Mouse (Mus musculus): ENCODE measurements around the gene 1110032A03Rik.
A peak's percentile ranks its signal among the peaks of the same experiment; 100 is the strongest.

The 1110032A03Rik gene

DNA sequence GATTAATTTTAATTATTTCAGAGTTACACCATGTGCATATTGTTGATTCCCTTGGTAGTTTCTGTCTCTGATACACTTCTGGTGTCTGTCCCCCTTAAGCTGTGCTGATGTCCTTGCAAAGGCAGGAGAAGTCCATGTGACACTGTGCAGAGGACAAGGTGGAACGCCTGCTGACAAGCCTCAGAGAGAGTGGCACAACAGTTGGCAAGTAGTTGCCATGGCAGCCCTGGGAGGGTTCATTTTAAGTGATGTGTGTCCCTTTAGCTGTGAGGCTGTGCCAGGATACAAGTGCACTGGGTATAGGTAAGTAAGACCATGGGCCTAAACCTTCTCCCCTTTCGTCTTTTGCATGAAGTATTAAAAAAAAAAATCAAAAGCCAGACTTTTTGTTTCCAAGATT lies 5.3 kb downstream of the 1110032A03Rik start:
- DNase-seq (ENCODE audit: low spot score) = no peak

DNA sequence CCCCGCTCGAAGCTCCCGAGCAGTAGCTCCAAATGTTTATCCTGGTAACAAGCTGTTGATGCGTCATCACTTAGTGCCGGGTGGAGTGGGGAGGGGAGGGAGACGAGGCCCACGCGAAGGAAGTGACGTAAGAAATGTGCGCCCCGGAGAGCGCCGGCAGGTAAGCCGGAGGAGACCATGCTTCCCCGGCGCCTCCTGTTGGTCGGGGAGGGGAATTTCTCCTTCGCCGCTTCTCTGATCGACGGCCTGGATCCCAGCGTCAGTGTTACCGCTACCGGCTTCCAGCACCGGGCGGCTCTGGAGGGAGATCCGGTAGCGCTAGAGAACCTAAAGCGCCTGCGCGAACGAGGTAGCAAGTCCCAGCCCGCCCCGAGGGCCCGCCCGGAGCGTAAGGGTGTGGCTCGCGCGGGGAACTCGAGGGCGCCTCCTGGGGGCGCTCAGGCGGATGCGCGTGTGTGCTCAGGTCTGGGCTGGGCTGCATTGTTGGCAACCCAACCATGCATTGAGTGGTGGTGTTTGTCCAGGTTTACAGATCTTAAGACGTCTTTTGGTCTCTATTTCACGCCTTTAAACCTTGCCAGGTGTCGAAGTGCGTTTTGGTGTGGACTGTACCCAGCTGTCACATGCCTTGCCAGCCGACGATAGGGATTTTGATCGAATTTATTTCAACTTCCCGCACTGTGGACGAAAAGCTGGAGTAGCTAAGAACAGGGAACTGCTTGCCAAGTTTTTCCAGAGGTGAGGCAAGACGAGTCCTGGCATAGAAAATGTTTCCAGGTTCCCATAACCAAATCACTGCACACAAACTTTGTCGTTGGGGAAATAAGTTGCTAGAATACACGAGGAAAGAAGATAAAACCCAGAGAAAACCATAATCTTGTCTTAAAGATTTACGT lies 7.0 kb downstream of the 1110032A03Rik start, which contains the start of gene Fdxacb1:
Gene Fdxacb1 (plus strand): TSS at position 130 of the 896 bp plus-strand sequence.
- DNase-seq (ENCODE audit: low spot score) = peak; percentile 97

DNA sequence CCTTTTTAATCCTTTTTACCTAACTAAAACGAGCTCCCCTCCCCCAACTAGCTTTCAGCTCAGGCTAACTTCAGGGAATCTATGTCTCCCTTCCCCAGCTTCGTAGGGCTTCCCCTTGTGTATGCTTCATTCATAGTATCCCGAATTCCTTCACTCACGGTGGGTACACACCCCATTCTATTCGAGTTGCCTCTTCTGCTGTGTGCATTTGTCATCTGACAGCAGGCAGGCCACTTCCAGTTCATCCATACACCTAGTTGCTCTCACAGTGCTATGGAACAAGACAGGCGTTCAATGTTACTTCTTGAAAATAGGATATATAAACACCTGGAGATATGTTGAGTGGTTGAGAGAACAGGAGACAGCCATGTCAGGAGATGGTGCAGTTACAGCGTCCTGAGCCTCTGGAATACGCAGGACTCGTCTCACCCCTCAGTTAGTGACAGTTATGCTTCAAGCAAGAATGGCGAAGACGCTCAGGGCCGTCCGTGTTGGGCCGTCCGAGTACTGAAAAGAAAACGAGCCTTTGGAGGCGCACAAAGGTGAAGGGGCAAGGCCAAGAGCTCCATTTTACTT lies 7.7 kb downstream of the 1110032A03Rik start:
- no peak for DNase-seq (ENCODE audit: low spot score)

DNA sequence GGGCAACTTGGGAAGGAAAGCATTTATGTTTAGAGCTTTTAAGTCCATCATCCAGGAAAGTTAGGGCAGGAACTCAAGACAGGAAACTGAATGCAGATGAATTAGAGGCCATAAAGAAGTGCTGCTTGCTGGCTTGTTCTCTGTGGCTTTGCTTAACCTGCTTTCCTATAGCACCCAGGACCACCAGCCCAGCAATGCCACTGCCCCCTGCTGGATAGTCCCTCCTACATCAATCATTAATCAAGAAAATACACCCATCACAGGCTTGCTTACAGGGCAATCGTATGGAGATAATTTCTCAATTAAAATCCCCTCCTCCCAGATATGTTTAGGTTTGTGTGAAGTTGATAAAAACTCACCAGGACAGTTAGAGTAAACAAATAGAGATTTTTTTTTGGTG lies 12.0 kb downstream of the 1110032A03Rik start:
- no peak for DNase-seq (ENCODE audit: low spot score)

DNA sequence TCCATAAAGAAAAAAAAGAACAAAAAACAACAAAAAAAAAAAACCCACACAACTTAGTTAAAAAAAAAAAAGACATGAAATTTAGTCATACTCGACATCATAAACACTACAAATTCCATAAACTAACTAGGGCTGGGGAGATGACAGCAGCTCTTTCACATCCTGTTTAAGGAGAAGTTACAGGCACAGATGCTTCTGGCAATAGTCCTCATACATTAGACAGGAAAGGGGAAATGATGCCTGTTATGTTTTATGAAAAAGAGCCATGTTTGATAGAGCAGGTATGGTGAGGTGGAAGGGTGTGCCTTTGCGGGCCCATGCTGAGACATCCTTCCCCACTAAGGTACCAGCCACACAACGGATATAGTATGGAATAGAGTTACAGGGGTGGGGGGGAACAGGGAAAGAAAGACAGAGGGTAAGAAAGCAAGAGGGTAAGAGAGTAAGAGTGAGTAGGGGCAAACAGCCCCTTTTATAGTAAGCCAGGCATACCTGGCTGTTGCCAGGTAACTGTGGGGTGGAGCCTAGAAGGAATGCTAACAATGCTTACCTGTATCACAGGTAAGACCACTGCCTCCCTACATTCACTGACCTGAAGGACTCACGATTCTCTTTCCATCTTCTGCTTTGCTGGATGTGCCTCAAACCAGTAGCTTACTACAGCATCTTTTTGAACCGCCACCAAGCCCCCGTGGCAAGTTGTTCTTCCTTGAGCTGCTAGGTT lies 13.6 kb downstream of the 1110032A03Rik start:
- no peak for DNase-seq (ENCODE audit: low spot score)

DNA sequence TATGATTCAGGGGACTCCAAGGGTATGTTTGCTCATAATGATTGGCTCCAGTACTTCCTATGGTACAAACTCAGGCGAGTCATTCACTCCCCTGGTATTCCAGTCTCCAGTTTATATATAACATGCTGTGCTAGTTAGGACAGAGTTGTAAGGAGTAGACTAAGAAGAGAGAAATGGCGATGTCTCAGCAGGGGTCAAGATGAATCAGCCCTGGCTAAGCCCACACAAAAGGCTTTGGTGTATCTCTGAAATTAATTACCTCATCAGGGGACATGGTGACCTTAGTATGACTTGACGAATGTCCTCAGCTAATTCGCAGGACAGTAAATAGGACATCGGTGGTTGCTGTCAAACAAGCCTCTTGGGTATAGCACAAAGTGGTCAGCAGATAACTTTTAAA lies 18.6 kb downstream of the 1110032A03Rik start:
- no peak for DNase-seq (ENCODE audit: low spot score)

DNA sequence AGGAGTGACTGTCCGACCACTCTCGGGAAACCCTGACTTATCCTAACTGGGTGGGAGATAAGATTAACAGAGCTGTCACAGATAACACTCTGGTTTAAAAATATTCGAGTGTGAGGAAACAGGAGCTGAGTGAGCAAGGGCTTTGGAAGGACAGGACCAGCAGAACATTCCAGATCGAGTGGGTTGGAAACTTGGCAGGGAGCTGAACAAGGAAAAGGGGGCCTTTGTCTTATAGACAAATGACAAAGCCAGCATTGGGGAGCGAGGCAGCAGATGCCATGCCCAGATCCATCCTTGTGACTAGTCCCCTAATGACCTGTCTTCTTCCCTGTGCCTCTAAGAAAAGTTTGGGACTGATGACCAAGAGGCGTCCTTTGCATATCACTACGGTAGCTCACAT lies 21.4 kb downstream of the 1110032A03Rik start:
- DNase-seq (ENCODE audit: low spot score) = no peak

DNA sequence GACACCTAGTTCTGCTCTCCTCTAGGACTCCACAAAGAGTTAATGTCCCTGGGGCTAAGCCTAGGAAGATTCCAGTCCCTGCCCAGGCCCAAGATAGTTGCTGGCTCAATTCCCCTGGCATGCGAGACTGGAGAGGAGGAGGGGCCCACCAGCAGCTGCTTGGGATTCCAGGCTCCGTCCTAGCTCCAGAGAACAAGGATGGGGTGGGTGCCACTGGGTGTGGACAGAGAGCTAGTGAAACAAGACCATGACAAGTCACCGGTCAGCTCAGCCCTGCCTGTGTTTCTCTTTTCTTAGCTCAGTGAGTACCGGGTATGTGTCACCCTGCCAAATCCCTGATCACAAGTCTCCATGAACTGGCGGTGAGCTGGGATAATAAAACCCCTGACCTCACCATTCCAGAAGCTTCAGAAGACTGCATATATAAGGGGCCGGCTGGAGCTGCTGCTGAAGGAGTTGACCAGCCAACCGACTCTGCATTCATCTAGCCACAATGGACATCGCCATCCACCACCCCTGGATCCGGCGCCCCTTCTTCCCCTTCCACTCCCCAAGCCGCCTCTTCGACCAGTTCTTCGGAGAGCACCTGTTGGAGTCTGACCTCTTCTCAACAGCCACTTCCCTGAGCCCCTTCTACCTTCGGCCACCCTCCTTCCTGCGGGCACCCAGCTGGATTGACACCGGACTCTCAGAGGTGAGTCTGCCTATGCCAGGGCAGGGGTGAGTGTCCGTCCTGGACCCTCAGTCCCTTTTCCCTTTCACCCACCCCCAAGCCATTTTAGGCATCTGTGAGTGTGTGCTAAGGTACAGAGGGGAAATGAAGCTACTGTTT lies 22.3 kb downstream of the 1110032A03Rik start:
- DNase-seq (ENCODE audit: low spot score) = peak; percentile 65

DNA sequence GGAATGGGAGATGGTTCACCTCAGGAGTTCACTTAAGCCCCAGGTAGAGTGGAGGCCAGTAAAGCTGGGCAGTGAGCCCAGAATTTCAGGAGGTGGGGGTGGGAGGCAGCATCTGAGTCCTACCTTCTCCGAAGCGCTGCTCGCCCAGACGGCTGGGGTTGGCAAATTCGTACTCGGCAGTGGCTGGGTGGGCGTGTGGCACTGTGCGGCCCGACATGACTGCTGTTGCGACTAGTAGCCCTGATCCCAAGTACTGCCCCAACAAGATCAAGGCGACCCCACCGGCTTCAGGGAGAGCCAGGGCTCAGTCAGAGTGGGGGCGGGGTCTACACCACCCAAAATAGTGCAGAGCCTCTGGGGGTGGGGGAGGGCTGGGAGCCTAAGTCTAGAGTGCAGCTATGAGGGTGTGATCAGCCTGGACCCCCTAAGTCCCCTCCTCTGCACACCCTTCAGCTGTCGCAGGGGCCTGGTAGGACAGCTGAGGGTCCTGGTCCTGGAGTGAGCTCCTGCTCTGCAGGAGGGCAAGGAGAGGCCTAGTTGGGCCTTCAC lies 23.2 kb downstream of the 1110032A03Rik start, which contains the start of gene Hspb2:
Gene Hspb2 (minus strand): TSS at position 301 of the 549 bp plus-strand sequence.
- no peak for DNase-seq (ENCODE audit: low spot score)

DNA sequence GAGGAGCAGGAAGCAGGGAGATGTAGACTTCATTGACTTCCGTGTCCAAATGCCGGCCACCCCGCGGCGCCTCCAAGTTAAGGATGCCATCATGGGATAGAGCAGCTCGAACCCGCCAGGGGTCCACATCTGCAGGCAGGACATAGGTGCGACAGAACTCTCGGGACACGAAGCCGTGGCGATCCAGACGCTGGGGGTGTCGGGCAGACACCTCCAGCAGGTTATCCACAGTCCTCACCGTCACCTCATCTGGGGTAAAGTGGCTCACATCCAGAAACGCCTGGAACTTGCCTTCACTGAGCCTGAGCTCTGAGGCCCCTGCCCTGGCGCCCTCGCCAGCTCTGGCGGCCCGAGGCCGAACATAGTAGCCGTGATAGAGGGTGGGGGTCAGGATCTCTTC lies 24.0 kb downstream of the 1110032A03Rik start, which contains the start of gene Cryab:
Gene Cryab (plus strand): TSS at position 3 of the 400 bp plus-strand sequence.
- no peak for DNase-seq (ENCODE audit: low spot score)

DNA sequence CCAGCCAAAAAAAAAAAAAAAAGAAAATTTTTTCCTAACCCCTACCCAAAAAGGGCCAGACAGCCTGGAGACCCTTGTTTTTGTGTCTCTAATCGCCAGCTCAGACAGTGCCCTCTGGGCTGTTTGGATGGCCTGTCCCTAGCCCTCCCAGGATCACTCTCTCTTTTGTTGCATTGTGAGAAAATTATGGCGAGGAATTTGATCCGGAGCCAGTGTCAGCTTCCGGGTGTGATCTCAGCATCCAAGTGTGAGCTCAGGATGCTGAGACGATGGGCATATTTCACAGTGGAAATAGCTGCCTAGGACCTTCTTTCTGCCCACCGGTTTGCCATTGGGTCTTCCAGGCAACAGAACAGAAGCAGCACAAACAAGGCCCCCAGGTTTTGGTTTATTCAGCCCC lies 24.6 kb downstream of the 1110032A03Rik start:
- DNase-seq (ENCODE audit: low spot score) = no peak

DNA sequence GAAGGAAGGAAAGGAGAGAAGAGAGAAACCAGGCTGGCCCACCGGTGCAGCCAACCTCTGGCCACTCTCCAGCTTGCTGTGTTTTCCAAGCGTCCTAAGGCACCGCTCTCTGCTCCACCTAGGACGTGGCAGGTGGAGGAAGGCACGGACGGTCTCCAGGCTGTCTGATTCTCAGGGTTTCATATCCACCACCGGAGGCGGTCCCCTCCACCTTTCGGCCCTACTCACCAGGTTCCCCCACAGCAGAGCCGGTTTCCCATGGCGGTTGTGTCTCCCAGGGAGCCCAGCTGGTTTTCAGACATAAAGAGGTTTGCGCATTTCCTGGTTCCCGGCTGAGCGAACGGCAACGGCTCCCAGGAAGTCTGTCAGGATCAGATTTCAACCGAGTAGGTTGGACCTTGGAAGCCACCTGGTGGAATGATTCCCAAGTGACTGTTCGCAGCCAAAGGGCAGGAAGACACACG lies 29.1 kb downstream of the 1110032A03Rik start, which contains the start of gene 2310030G06Rik:
Gene 2310030G06Rik (minus strand): TSS at position 323 of the 464 bp plus-strand sequence.
- no peak for DNase-seq (ENCODE audit: low spot score)

DNA sequence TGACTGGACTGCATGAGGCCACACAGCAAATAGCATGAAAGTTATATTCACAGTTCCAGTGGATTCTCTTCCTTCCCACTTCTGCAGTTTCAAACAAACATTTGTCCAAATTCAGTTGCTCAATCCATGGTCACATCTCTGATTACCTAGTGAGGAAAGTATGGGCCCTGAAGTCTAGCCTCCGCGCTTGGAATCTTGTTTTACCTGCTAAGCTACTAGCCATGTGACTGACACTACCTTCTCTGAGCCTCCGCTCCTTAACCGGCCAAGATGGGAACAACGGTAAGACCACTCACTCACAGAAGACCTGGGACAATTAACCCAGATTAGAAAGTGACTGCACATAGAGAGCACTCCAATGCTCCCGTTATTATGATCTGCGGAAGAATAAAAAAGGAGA lies 29.5 kb downstream of the 1110032A03Rik start:
- no peak for DNase-seq (ENCODE audit: low spot score)

DNA sequence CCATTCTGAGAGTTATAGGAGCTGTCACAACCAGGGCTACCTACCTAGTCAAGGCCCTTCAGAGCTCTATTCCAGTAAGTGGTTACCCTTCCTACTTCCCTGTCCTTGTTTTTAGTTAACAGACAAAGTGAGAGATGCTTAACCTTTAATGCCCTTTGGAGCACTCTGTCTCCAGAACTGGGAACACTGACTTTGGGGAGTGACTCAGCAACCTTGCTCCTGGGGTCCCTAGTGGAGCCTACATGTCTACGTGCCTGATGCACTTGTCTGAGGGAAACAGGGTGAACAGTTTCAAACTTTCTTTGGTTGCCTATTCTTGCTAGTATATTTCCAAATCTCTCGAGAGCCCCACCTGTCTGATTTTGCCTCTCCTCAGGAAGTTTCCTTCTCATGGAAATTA lies 32.6 kb downstream of the 1110032A03Rik start:
- no peak for DNase-seq (ENCODE audit: low spot score)

DNA sequence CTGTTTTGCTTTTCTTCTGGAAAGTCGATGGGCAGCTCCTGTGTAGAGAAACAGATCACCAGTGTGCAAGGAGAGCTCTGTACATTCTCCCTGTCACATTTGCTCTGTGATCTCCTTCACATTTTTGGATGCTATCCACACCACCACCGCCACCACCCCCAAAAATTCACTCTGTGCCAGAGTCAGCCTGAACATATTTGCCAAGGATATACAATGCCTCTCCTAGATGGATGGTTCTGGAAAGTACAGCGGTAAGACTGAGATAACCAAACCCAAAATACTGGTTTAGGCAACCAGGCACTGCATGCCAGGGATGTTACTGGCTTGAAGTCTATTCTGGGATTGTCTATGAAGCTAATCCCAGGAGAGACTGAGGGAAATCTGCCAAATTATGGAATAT lies 33.1 kb downstream of the 1110032A03Rik start:
- DNase-seq (ENCODE audit: low spot score) = no peak

DNA sequence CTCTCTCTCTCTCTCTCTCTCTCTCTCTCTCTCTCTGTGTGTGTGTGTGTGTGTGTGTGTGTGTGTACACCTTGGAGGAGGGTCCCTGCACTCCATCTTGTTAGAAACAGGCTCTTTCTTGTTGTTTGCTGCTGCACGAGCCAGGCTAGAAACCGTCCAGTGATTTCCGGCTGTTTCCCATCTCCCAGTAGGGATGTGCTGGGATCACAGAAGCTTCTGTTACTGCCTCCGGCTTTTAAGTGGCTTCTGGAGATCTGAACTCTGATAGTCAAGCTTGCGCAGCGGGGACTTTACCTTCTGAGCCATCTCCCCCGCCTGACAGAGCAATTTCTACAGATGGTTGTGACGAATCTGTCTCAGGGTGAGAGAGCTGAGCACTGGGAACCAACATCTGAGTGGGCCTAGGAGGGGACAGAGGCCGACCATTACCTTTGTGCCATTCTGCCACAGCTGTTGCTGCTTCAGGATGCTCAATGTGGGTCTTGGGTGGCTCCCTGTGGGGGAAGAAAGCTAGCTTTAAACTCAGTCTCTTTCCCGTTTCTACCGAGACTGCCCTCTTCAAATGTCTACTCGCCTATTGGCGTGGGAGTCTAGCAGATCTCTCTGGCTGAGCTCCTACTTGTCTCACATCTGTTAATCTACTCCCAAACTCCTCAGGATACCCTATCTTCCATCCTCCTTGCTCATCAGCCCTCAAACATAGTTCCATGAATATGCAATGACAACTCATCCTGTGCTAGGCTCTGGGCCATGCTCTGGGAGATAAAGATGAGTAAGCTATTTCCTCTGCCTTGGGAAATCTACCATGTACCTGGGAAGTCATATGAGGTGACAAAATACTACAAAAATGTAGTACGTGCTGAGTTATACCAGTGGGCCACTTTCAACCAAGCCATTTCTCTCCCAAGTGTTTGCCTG lies 34.2 kb downstream of the 1110032A03Rik start:
- no peak for DNase-seq (ENCODE audit: low spot score)

DNA sequence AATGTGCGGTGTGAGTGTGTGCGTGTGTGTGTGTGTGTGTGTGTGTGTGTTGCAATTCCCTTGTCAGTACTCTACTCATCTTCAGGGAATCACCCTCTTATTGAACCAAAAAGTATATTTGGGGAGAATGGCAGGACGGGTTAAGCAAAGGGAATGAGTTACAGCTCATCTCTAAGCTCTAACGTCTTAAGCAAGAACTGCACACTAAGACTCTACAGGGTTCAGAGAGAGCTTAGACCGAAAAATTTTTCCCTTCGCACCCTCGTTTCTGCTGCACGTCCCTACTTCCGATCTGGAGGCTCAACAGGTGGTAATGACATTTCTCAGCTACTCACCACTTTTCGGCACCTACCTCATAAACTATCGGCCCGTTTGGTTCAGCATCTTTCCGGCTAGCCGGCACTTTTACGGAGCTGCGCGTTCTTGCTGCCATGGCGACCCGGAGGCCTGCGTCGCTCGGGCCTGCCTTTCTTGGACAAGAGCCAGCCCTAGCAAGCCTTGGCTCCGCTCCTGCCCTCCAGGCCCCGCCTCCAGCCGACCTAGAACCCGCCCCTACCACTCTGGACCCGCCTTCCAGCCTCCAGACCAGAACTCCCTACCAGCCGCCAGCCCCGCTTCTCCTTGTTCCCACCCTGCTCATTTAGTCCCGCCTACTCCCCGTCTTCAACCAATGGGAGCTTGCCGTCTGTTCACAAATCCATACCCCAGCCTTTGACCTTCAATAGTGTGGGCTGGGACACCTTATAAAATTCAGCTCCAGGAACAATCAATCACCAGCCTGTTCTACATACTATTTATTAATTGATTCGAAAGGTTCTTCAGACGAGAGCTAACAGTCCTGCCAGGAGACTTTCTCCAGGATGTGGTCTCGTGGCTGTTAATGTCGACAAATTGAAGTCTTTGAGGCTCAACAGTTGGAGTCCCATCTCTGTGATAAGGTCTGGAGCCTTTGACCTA lies 36.1 kb downstream of the 1110032A03Rik start, which contains the start of gene Dixdc1:
Gene Dixdc1 (minus strand): TSS at position 604 of the 957 bp plus-strand sequence.
- peak; percentile 92 for DNase-seq (ENCODE audit: low spot score)

DNA sequence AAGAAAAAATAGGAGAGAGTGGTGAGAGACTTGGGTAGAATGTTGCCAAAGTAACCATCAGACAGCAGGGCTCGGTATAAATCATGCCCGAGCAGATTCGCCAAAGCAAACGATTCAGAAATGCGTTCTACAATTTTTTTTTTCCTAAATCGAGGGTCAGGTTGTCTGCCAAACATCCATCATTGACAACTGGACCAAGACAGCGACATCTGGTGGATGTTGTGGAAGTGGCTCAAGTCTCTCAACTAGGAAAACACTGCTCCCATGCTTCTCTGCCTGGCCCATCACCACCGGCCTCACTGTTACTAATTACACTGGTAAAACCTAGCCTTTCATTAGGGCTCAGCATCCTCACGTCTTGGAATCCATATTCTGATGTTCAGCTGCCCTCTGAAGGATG lies 40.3 kb downstream of the 1110032A03Rik start:
- DNase-seq (ENCODE audit: low spot score) = no peak

DNA sequence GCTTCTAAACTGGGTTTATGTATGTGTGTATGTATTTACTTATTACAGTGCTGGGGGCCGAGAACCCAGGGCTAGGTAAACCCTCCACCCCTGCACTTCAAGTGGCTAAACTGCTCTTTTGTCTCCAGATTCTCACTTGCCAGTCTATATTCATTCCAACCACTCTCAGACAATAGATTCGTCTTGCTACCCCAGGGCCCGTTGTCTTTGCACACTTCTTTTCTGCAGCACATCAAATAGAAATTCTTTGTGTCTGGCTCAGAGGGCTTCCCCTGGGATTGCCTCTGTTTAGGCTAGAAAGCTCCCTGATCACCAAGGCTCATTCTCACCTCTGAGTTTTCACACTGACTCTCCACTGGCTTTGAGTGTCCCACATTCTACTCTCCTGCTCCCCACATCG lies 42.8 kb downstream of the 1110032A03Rik start:
- no peak for DNase-seq (ENCODE audit: low spot score)
